ENCODE assay signal across 15 mouse cellular contexts in genomic region chr3:55418845-55419244, GRCm38 (mm10). TPM values are rescaled to one million over a fixed set of nuclear protein-coding genes. Genes with fewer than 3 reads are reported as not detected.
DNase-seq lines count a peak whose midpoint lies in the region; ATAC-seq lines count a peak whose summit lies in the region.
"Had no signal": no experiment of that assay in that cellular context is flagged by ENCODE, and none has a peak within 500 bp of the region (broad histone marks: within the 10 kb centered on the region; RNA-seq: fewer than 3 reads in every experiment).

No protein-coding gene starts in this region.

- WGBS in hindbrain, embryonic 12.5 days: 71% methylated on average over 6 of the region's 6 CpGs
- 62% methylated on average over 6 of the region's 6 CpGs for WGBS in hindbrain, embryonic 16.5 days
- WGBS in embryonic facial prominence, embryonic 12.5 days: 70% methylated on average over 6 of the region's 6 CpGs
- 61% methylated on average over 6 of the region's 6 CpGs for WGBS in hindbrain, embryonic 15.5 days
- 55% methylated on average over 6 of the region's 6 CpGs for WGBS in midbrain, embryonic 15.5 days
- 60% methylated on average over 6 of the region's 6 CpGs for WGBS in liver, embryonic 12.5 days (ENCODE audit: insufficient replicate concordance)

- H3K4me3 ChIP-seq in hindbrain, embryonic 12.5 days: no peak overlapping the region
- no peak overlapping the region for H3K4me3 ChIP-seq in hindbrain, embryonic 16.5 days (ENCODE audit: low read length)
- H3K4me3 ChIP-seq in embryonic facial prominence, embryonic 12.5 days: no peak overlapping the region
- no peak overlapping the region for H3K4me3 ChIP-seq in hindbrain, embryonic 15.5 days
- H3K4me3 ChIP-seq in midbrain, embryonic 15.5 days: no peak overlapping the region
- H3K4me3 ChIP-seq in liver, embryonic 12.5 days: no peak overlapping the region

- H3K36me3 ChIP-seq in hindbrain, embryonic 12.5 days: no peaks in the 10 kb centered on the region
- no peaks in the 10 kb centered on the region for H3K36me3 ChIP-seq in hindbrain, embryonic 16.5 days (ENCODE audit: control insufficient read depth, insufficient read depth, low read length)
- no peaks in the 10 kb centered on the region for H3K36me3 ChIP-seq in embryonic facial prominence, embryonic 12.5 days
- H3K36me3 ChIP-seq in hindbrain, embryonic 15.5 days: no peaks in the 10 kb centered on the region
- H3K36me3 ChIP-seq in midbrain, embryonic 15.5 days (replicated peaks): no peaks in the 10 kb centered on the region
- no peaks in the 10 kb centered on the region for H3K36me3 ChIP-seq in liver, embryonic 12.5 days

- peak overlapping the region; percentile 60 for H3K27ac ChIP-seq in hindbrain, embryonic 12.5 days
- no peak overlapping the region for H3K27ac ChIP-seq in hindbrain, embryonic 16.5 days (ENCODE audit: low read depth, low read length)
- H3K27ac ChIP-seq in embryonic facial prominence, embryonic 12.5 days: peak overlapping the region; percentile 63; the same call in 1 of the 2 replicates
- H3K27ac ChIP-seq in hindbrain, embryonic 15.5 days (replicated peaks): peak overlapping the region; percentile 49; the same call in 1 of the 2 replicates
- H3K27ac ChIP-seq in midbrain, embryonic 15.5 days: peak overlapping the region; percentile 69
- H3K27ac ChIP-seq in liver, embryonic 12.5 days: no peak overlapping the region

- DNase-seq in retina, postnatal 1 day: no peak
- no peak for DNase-seq in cerebellum, adult 11-12 months
- DNase-seq: adrenal gland, adult 2 months; gastrocnemius, postnatal 36 days; heart, postnatal 4 days; kidney, postnatal 10 days had no signal

- H3K9me3 ChIP-seq in hindbrain, embryonic 12.5 days (replicated peaks): no peaks in the 10 kb centered on the region
- no peaks in the 10 kb centered on the region for H3K9me3 ChIP-seq in hindbrain, embryonic 16.5 days (ENCODE audit: control insufficient read depth, low read length)
- H3K9me3 ChIP-seq in embryonic facial prominence, embryonic 12.5 days: no peaks in the 10 kb centered on the region
- no peaks in the 10 kb centered on the region for H3K9me3 ChIP-seq in hindbrain, embryonic 15.5 days
- H3K9me3 ChIP-seq in midbrain, embryonic 15.5 days: no peaks in the 10 kb centered on the region
- no peaks in the 10 kb centered on the region for H3K9me3 ChIP-seq in liver, embryonic 12.5 days (replicated peaks)

- peaks cover 46% of the 10 kb centered on the region for H3K4me1 ChIP-seq in hindbrain, embryonic 12.5 days
- peaks cover 29% of the 10 kb centered on the region for H3K4me1 ChIP-seq in hindbrain, embryonic 16.5 days (ENCODE audit: control insufficient read depth, insufficient read depth, low read depth, low read length)
- H3K4me1 ChIP-seq in embryonic facial prominence, embryonic 12.5 days: peaks cover 26% of the 10 kb centered on the region
- peaks cover 50% of the 10 kb centered on the region for H3K4me1 ChIP-seq in hindbrain, embryonic 15.5 days (replicated peaks)
- H3K4me1 ChIP-seq in midbrain, embryonic 15.5 days: peaks cover 64% of the 10 kb centered on the region
- no peaks in the 10 kb centered on the region for H3K4me1 ChIP-seq in liver, embryonic 12.5 days

- H3K9ac ChIP-seq in hindbrain, embryonic 12.5 days: no peak overlapping the region
- H3K9ac ChIP-seq in hindbrain, embryonic 16.5 days (ENCODE audit: low read depth, low read length): no peak overlapping the region
- no peak overlapping the region for H3K9ac ChIP-seq in embryonic facial prominence, embryonic 12.5 days
- no peak overlapping the region for H3K9ac ChIP-seq in hindbrain, embryonic 15.5 days
- H3K9ac ChIP-seq in midbrain, embryonic 15.5 days: no peak overlapping the region
- no peak overlapping the region for H3K9ac ChIP-seq in liver, embryonic 12.5 days

- no peak overlapping the region for H3K4me2 ChIP-seq in hindbrain, embryonic 12.5 days (replicated peaks)
- no peak overlapping the region for H3K4me2 ChIP-seq in hindbrain, embryonic 16.5 days (ENCODE audit: low read length)
- H3K4me2 ChIP-seq in embryonic facial prominence, embryonic 12.5 days (replicated peaks): no peak overlapping the region
- no peak overlapping the region for H3K4me2 ChIP-seq in hindbrain, embryonic 15.5 days
- H3K4me2 ChIP-seq in midbrain, embryonic 15.5 days: no peak overlapping the region
- no peak overlapping the region for H3K4me2 ChIP-seq in liver, embryonic 12.5 days

- H3K27me3 ChIP-seq in hindbrain, embryonic 12.5 days: no peaks in the 10 kb centered on the region
- no peaks in the 10 kb centered on the region for H3K27me3 ChIP-seq in hindbrain, embryonic 16.5 days (replicated peaks; ENCODE audit: control insufficient read depth, insufficient read depth, low read length)
- no peaks in the 10 kb centered on the region for H3K27me3 ChIP-seq in embryonic facial prominence, embryonic 12.5 days
- H3K27me3 ChIP-seq in hindbrain, embryonic 15.5 days: no peaks in the 10 kb centered on the region
- H3K27me3 ChIP-seq in midbrain, embryonic 15.5 days (replicated peaks): no peaks in the 10 kb centered on the region
- no peaks in the 10 kb centered on the region for H3K27me3 ChIP-seq in liver, embryonic 12.5 days (replicated peaks)

- ATAC-seq in hindbrain, embryonic 12.5 days (ENCODE audit: low FRiP score): 0 out of 2 replicates have a peak, but pooled peaks have one; percentile 27
- no peak for ATAC-seq in hindbrain, embryonic 16.5 days
- ATAC-seq in embryonic facial prominence, embryonic 12.5 days (ENCODE audit: insufficient number of reproducible peaks, insufficient read depth, low FRiP score, low TSS enrichment): 0 out of 2 replicates have a peak, but pooled peaks have one; percentile 28
- ATAC-seq in hindbrain, embryonic 15.5 days (ENCODE audit: low FRiP score, low read depth): no peak; the same call in 1 of the 2 replicates
- no peak; the same call in 1 of the 2 replicates for ATAC-seq in midbrain, embryonic 15.5 days (replicated peaks)
- ATAC-seq in liver, embryonic 12.5 days: no peak

RNA-seq across cellular contexts. Expression of gene Gm21954, which starts 53.2 kb away (rescaled TPM):
- not detected in 2 replicates for polyA plus RNA-seq in hindbrain, embryonic 12.5 days (2016; fragmentation: Nextera tagmentation; extraction: Ambion mirVana)
- polyA plus RNA-seq in hindbrain, embryonic 16.5 days (2015; fragmentation: Nextera tagmentation; extraction: Ambion mirVana): not detected in 2 replicates
- polyA plus RNA-seq in embryonic facial prominence, embryonic 12.5 days (2016; fragmentation: Nextera tagmentation; extraction: Ambion mirVana): not detected in 2 replicates
- not detected in 2 replicates for polyA plus RNA-seq in hindbrain, embryonic 15.5 days (2015; fragmentation: Nextera tagmentation; extraction: Ambion mirVana)
- polyA plus RNA-seq in midbrain, embryonic 15.5 days (2015; fragmentation: Nextera tagmentation; extraction: Ambion mirVana): not detected in 2 replicates
- polyA plus RNA-seq in liver, embryonic 12.5 days (2016; fragmentation: Nextera tagmentation; extraction: Ambion mirVana): not detected in 2 replicates
- polyA plus RNA-seq: adrenal gland, adult 2 months; CD4-positive, CD25-positive, alpha-beta regulatory T cell, adult 4 months; liver, embryonic 16.5 days; stomach, embryonic 16.5 days had no signal

Comparison
In these comparisons a context has a peak if more than half of its experiments do, and no peak if none do; other contexts are left out.
1. ATAC-seq: peak in hindbrain, embryonic 12.5 days (single experiment) and embryonic facial prominence, embryonic 12.5 days (single experiment); none in hindbrain, embryonic 16.5 days (single experiment), hindbrain, embryonic 15.5 days (single experiment), midbrain, embryonic 15.5 days (single experiment) and liver, embryonic 12.5 days (single experiment).
2. H3K27ac ChIP-seq: peak in hindbrain, embryonic 12.5 days (single experiment), embryonic facial prominence, embryonic 12.5 days (single experiment), hindbrain, embryonic 15.5 days (single experiment) and midbrain, embryonic 15.5 days (single experiment); none in hindbrain, embryonic 16.5 days (single experiment) and liver, embryonic 12.5 days (single experiment).